Mouse (Mus musculus) heart, postnatal 0 days (tissue): ENCODE data around the gene Tmed6. TPM values are rescaled to one million over a fixed set of nuclear protein-coding genes. Genes with fewer than 3 reads are reported as not detected.

Experiments
- ATAC-seq: fragments of 200-750 bp; cut with Nextera tagmentation; 2 replicates; pipeline ENCODE4 v1.8.0; 2017; ENCODE audit warnings: low read depth, moderate number of reproducible peaks, moderate library complexity; ENCODE audit not compliant: insufficient read depth
- DNase-seq: peaks from one replicate; pipeline ENCODE4 v3.0.0-alpha.2; 2016; ENCODE audit warnings: low spot score
- H3K27ac ChIP-seq: fragments of 300-500 bp; sonication (generic); 2 replicates; pipeline ENCODE4 v1.5.1; 2014; ENCODE audit warnings: low read depth, mild to moderate bottlenecking
- H3K27me3 ChIP-seq: fragments of 300-500 bp; sonication (generic); 2 replicates; pipeline ENCODE4 v1.6.1; 2014; ENCODE audit warnings: low read length, mixed read lengths; ENCODE audit not compliant: control insufficient read depth, insufficient read depth
- H3K36me3 ChIP-seq: fragments of 300-500 bp; sonication (generic); replicated peaks from 2 replicates; pipeline ENCODE4 v1.6.1; 2014; ENCODE audit warnings: low read length, mixed read lengths; ENCODE audit not compliant: control insufficient read depth, insufficient read depth
- H3K4me1 ChIP-seq: fragments of 300-500 bp; sonication (generic); 2 replicates; pipeline ENCODE4 v1.6.1; 2014; ENCODE audit warnings: antibody characterized with exemption; ENCODE audit not compliant: control insufficient read depth, insufficient read depth
- H3K4me2 ChIP-seq: fragments of 300-500 bp; sonication (generic); 2 replicates; pipeline ENCODE4 v1.6.1; 2014; ENCODE audit warnings: low read depth, mild to moderate bottlenecking, low read length, moderate library complexity
- H3K4me3 ChIP-seq: fragments of 300-500 bp; sonication (generic); 2 replicates; pipeline ENCODE4 v1.5.1; 2014; ENCODE audit warnings: low read depth, low read length
- H3K9ac ChIP-seq: fragments of 300-500 bp; sonication (generic); replicated peaks from 2 replicates; pipeline ENCODE4 v1.6.1; 2014; ENCODE audit warnings: low read depth, low read length, mixed read lengths
- H3K9me3 ChIP-seq: fragments of 300-500 bp; sonication (generic); replicated peaks from 2 replicates; pipeline ENCODE4 v1.6.1; 2016; ENCODE audit warnings: low read length; ENCODE audit not compliant: control insufficient read depth
- CTCF ChIP-seq: IDR thresholded peaks from 2 replicates; pipeline ENCODE4 v1.5.1; 2016; ENCODE audit warnings: antibody characterized with exemption, control low read depth, low read depth
- EP300 ChIP-seq: IDR thresholded peaks from 2 replicates; pipeline ENCODE4 v1.6.1; 2016; ENCODE audit warnings: antibody characterized with exemption, low read depth
- WGBS: fragments of 180-500 bp; shearing (Covaris S2); extraction: QIAGEN DNeasy Blood & Tissue Kit; methylation state at CpG from one replicate; pipeline ENCODE4 v1.1.7; 2014; 5-methylcytosine and 5-hydroxymethylcytosine counted together
- polyA plus RNA-seq: library from polyadenylated mRNA; unstranded; fragments of >200 nt; fragmentation: Nextera tagmentation; extraction: Ambion mirVana; gene quantifications from 2 replicates; pipeline ENCODE4 v1.2.1, GENCODE M21; 2015
- total RNA-seq: library from RNA; depleted of rRNA; stranded (reverse); fragments of >200 nt; gene quantifications from 2 replicates; pipeline ENCODE4 v1.2.3, GENCODE M21; 2014; ENCODE audit warnings: low replicate concordance

The Tmed6 gene
- total and polyA plus RNA-seq, 2 experiments from 2014 or later = not detected

- TF ChIP-seq EP300 (no peak), CTCF (peak; percentile 1; the same call in 1 of the 2 replicates)
- Histone ChIP-seq H3K4me2 (peak overlapping the region; percentile 89), H3K9me3 (no peaks in the 10 kb centered on the region), H3K4me3 (peak overlapping the region; percentile 96), H3K27me3 (no peaks in the 10 kb centered on the region), H3K36me3 (peaks cover 33% of the 10 kb centered on the region), H3K27ac (peak overlapping the region; percentile 39), H3K4me1 (peaks cover 16% of the 10 kb centered on the region), H3K9ac (peak overlapping the region; percentile 71)
- DNase-seq (no peak), ATAC-seq (peak; percentile 43)
- WGBS = under 1% methylated on average over 31 of the region's 33 CpGs
These were observed 8.5 kb downstream of the Tmed6 start for GRCm38 (mm10) chr8:107056973-107057369.

GRCm38 (mm10) chr8:107056076-107056972, 9.1 kb downstream of the Tmed6 start, which contains the start of the genes Cog8 and Nip7:
Gene Cog8, minus strand, starts transcription at chr8:107056689.
Gene Nip7, plus strand, starts transcription at chr8:107056877.
- peak; percentile 94 for ATAC-seq
- TF ChIP-seq CTCF (no peak), EP300 (peak; percentile 90)
- WGBS = under 1% methylated on average over 88 of the region's 88 CpGs
- peak within 1 kb of the TSS; percentile 96 for H3K4me3 ChIP-seq
- no peaks in the 10 kb centered on the region for H3K27me3 ChIP-seq
- H3K27ac ChIP-seq = peak within 1 kb of the TSS; percentile 89
- peak; percentile 98 for DNase-seq
- H3K9me3 ChIP-seq = no peaks in the 10 kb centered on the region
- peak within 1 kb of the TSS; percentile 90 for H3K9ac ChIP-seq
- H3K4me2 ChIP-seq = peak within 1 kb of the TSS; percentile 89
- peaks cover 16% of the 10 kb centered on the region for H3K4me1 ChIP-seq
- H3K36me3 ChIP-seq = peaks cover 39% of the 10 kb centered on the region

GRCm38 (mm10) chr8:107052046-107052445, 13.4 kb downstream of the Tmed6 start:
- Histone ChIP-seq H3K9ac (no peak overlapping the region), H3K27me3 (no peaks in the 10 kb centered on the region), H3K36me3 (peaks cover 41% of the 10 kb centered on the region), H3K9me3 (no peaks in the 10 kb centered on the region), H3K4me2 (no peak overlapping the region), H3K4me3 (no peak overlapping the region), H3K27ac (no peak overlapping the region), H3K4me1 (peaks cover 15% of the 10 kb centered on the region)
- TF ChIP-seq EP300 (no peak), CTCF (no peak)
- 96% methylated on average over 8 of the region's 8 CpGs for WGBS
- DNase-seq (no peak), ATAC-seq (no peak)

- Histone ChIP-seq H3K4me3 (no peak overlapping the region), H3K36me3 (peaks cover 66% of the 10 kb centered on the region), H3K4me2 (no peak overlapping the region; the same call in 1 of the 2 replicates), H3K4me1 (0 out of 2 replicates have a peak, but pooled peaks cover 13% of the 10 kb centered on the region), H3K27ac (0 out of 2 replicates have a peak overlapping the region, but pooled peaks have one; percentile 93), H3K27me3 (no peaks in the 10 kb centered on the region), H3K9ac (no peak overlapping the region), H3K9me3 (no peaks in the 10 kb centered on the region)
- no peak for TF ChIP-seq EP300
- TF ChIP-seq CTCF = no peak
- WGBS = 91% methylated on average over 4 of the region's 4 CpGs
- DNase-seq (no peak), ATAC-seq (no peak)
These were observed 16.0 kb downstream of the Tmed6 start for GRCm38 (mm10) chr8:107049480-107049879.

GRCm38 (mm10) chr8:107048061-107048941, 17.1 kb downstream of the Tmed6 start, which contains the start of gene Pdf:
Gene Pdf, minus strand, starts transcription at chr8:107048614.
- TF ChIP-seq EP300 (no peak; the same call in 1 of the 2 replicates), CTCF (no peak)
- Histone ChIP-seq H3K4me3 (peak within 1 kb of the TSS; percentile 88), H3K4me2 (peak within 1 kb of the TSS; percentile 87), H3K36me3 (peaks cover 71% of the 10 kb centered on the region), H3K4me1 (0 out of 2 replicates have a peak, but pooled peaks cover 13% of the 10 kb centered on the region), H3K27me3 (no peaks in the 10 kb centered on the region), H3K9ac (peak within 1 kb of the TSS; percentile 77), H3K9me3 (no peaks in the 10 kb centered on the region), H3K27ac (peak within 1 kb of the TSS; percentile 93)
- under 1% methylated on average over 87 of the region's 87 CpGs for WGBS
- peak; percentile 78 for DNase-seq
- peak; percentile 87 for ATAC-seq
